Mouse (Mus musculus): ENCODE measurements at regions not wholly inside any gene's neighbourhood (a gene's known extent, or its start where the extent isn't known, plus 50 kb on each side); places are given as distances from the start of the nearest gene placed in this dataset.

- H3K27me3 ChIP-seq (ENCODE audit: low read depth, poor library complexity, severe bottlenecking), result no peaks in the 10 kb centered on the region
- no peak overlapping the region for H3K27ac ChIP-seq (replicated peaks)
- no peaks in the 10 kb centered on the region for H3K36me3 ChIP-seq
- no peak overlapping the region for H3K4me3 ChIP-seq
- DNase-seq (ENCODE audit: low spot score), result no peak
- H3K9me3 ChIP-seq (replicated peaks), result no peaks in the 10 kb centered on the region
- no peaks in the 10 kb centered on the region for H3K4me1 ChIP-seq
- WGBS, result 93% methylated on average over 4 of the region's 4 CpGs
Measured at GRCm38 (mm10) chr4:64538009-64538408, 491.2 kb upstream of the Tnc start.

GRCm38 (mm10) chr4:64544576-64545185, 497.9 kb upstream of the Tnc start:
- H3K36me3 ChIP-seq, result no peaks in the 10 kb centered on the region
- no peaks in the 10 kb centered on the region for H3K27me3 ChIP-seq (ENCODE audit: low read depth, poor library complexity, severe bottlenecking)
- no peak overlapping the region for H3K4me3 ChIP-seq
- 84% methylated on average over 4 of the region's 4 CpGs for WGBS
- no peaks in the 10 kb centered on the region for H3K9me3 ChIP-seq (replicated peaks)
- H3K4me1 ChIP-seq, result no peaks in the 10 kb centered on the region
- no peak for DNase-seq (ENCODE audit: low spot score)
- no peak overlapping the region for H3K27ac ChIP-seq (replicated peaks)

GRCm38 (mm10) chr4:64546386-64546785, 499.6 kb upstream of the Tnc start:
- no peak overlapping the region for H3K27ac ChIP-seq (replicated peaks)
- no peaks in the 10 kb centered on the region for H3K36me3 ChIP-seq
- H3K9me3 ChIP-seq (replicated peaks), result no peaks in the 10 kb centered on the region
- 89% methylated on average over 4 of the region's 4 CpGs for WGBS
- H3K27me3 ChIP-seq (ENCODE audit: low read depth, poor library complexity, severe bottlenecking), result no peaks in the 10 kb centered on the region
- no peak overlapping the region for H3K4me3 ChIP-seq
- DNase-seq (ENCODE audit: low spot score), result no peak
- H3K4me1 ChIP-seq, result no peaks in the 10 kb centered on the region

- Histone ChIP-seq H3K36me3 (no peaks in the 10 kb centered on the region), H3K27me3 (ENCODE audit: low read depth, poor library complexity, severe bottlenecking) (no peaks in the 10 kb centered on the region), H3K9me3 (replicated peaks) (no peaks in the 10 kb centered on the region), H3K4me3 (no peak overlapping the region), H3K27ac (replicated peaks) (no peak overlapping the region), H3K4me1 (peaks cover under 1% of the 10 kb centered on the region; the same call in 1 of the 2 replicates)
- 92% methylated on average over 1 of the region's 1 CpGs for WGBS
- no peak for DNase-seq (ENCODE audit: low spot score)
Measured at GRCm38 (mm10) chr4:64562511-64562910, 515.7 kb upstream of the Tnc start.

GRCm38 (mm10) chr4:64563996-64564395, 517.2 kb upstream of the Tnc start:
- H3K27me3 ChIP-seq (ENCODE audit: low read depth, poor library complexity, severe bottlenecking), result no peaks in the 10 kb centered on the region
- H3K27ac ChIP-seq (replicated peaks), result no peak overlapping the region
- no peaks in the 10 kb centered on the region for H3K9me3 ChIP-seq (replicated peaks)
- H3K36me3 ChIP-seq, result no peaks in the 10 kb centered on the region
- H3K4me3 ChIP-seq, result no peak overlapping the region
- no peaks in the 10 kb centered on the region for H3K4me1 ChIP-seq
- no peak for DNase-seq (ENCODE audit: low spot score)
- WGBS, result 89% methylated on average over 3 of the region's 3 CpGs

GRCm38 (mm10) chr4:64570666-64571065, 523.9 kb upstream of the Tnc start:
- Histone ChIP-seq H3K4me3 (no peak overlapping the region), H3K36me3 (no peaks in the 10 kb centered on the region), H3K27me3 (ENCODE audit: low read depth, poor library complexity, severe bottlenecking) (no peaks in the 10 kb centered on the region), H3K27ac (replicated peaks) (no peak overlapping the region), H3K4me1 (peaks cover 12% of the 10 kb centered on the region), H3K9me3 (replicated peaks) (no peaks in the 10 kb centered on the region)
- DNase-seq (ENCODE audit: low spot score), result no peak
- WGBS, result 15% methylated on average over 1 of the region's 1 CpGs

- Histone ChIP-seq H3K9me3 (replicated peaks) (no peaks in the 10 kb centered on the region), H3K4me1 (peaks cover 7% of the 10 kb centered on the region; the same call in 1 of the 2 replicates), H3K4me3 (no peak overlapping the region), H3K27me3 (ENCODE audit: low read depth, poor library complexity, severe bottlenecking) (no peaks in the 10 kb centered on the region), H3K27ac (replicated peaks) (no peak overlapping the region), H3K36me3 (no peaks in the 10 kb centered on the region)
- 60% methylated on average over 1 of the region's 1 CpGs for WGBS
- DNase-seq (ENCODE audit: low spot score), result no peak
Measured at GRCm38 (mm10) chr4:64575901-64576300, 529.1 kb upstream of the Tnc start.

- H3K27ac ChIP-seq (replicated peaks), result no peak overlapping the region
- 86% methylated on average over 8 of the region's 8 CpGs for WGBS
Measured at GRCm38 (mm10) chr4:64595014-64595599, 528.9 kb upstream of the Pappa start.

GRCm38 (mm10) chr4:64598465-64598864, 525.5 kb upstream of the Pappa start:
- Histone ChIP-seq H3K27me3 (ENCODE audit: low read depth, poor library complexity, severe bottlenecking) (no peaks in the 10 kb centered on the region), H3K9me3 (replicated peaks) (no peaks in the 10 kb centered on the region), H3K27ac (replicated peaks) (no peak overlapping the region), H3K4me1 (no peaks in the 10 kb centered on the region), H3K36me3 (no peaks in the 10 kb centered on the region), H3K4me3 (no peak overlapping the region)
- DNase-seq (ENCODE audit: low spot score), result no peak

More at GRCm38 (mm10) chr4:64595014-64595599, 528.9 kb upstream of the Pappa start:
- H3K4me1 ChIP-seq, result no peaks in the 10 kb centered on the region
- H3K9me3 ChIP-seq (replicated peaks), result no peaks in the 10 kb centered on the region
- DNase-seq (ENCODE audit: low spot score), result no peak
- H3K4me3 ChIP-seq, result no peak overlapping the region
- no peaks in the 10 kb centered on the region for H3K36me3 ChIP-seq
- H3K27me3 ChIP-seq (ENCODE audit: low read depth, poor library complexity, severe bottlenecking), result no peaks in the 10 kb centered on the region

- no peak overlapping the region for H3K27ac ChIP-seq (replicated peaks)
- no peak overlapping the region for H3K4me3 ChIP-seq
- no peaks in the 10 kb centered on the region for H3K36me3 ChIP-seq
- WGBS, result 90% methylated on average over 4 of the region's 4 CpGs
- H3K4me1 ChIP-seq, result no peaks in the 10 kb centered on the region
- H3K27me3 ChIP-seq (ENCODE audit: low read depth, poor library complexity, severe bottlenecking), result no peaks in the 10 kb centered on the region
- H3K9me3 ChIP-seq (replicated peaks), result no peaks in the 10 kb centered on the region
- no peak for DNase-seq (ENCODE audit: low spot score)
Measured at GRCm38 (mm10) chr4:64599222-64599621, 524.8 kb upstream of the Pappa start.

GRCm38 (mm10) chr4:64622771-64623170, 501.2 kb upstream of the Pappa start:
- DNase-seq (ENCODE audit: low spot score), result no peak
- no peaks in the 10 kb centered on the region for H3K36me3 ChIP-seq
- H3K27ac ChIP-seq (replicated peaks), result no peak overlapping the region
- H3K4me1 ChIP-seq, result no peaks in the 10 kb centered on the region
- no peaks in the 10 kb centered on the region for H3K27me3 ChIP-seq (ENCODE audit: low read depth, poor library complexity, severe bottlenecking)
- H3K4me3 ChIP-seq, result no peak overlapping the region
- no peaks in the 10 kb centered on the region for H3K9me3 ChIP-seq (replicated peaks)

- DNase-seq (ENCODE audit: low spot score), result no peak
- Histone ChIP-seq H3K4me3 (no peak overlapping the region), H3K9me3 (replicated peaks) (no peaks in the 10 kb centered on the region), H3K36me3 (no peaks in the 10 kb centered on the region), H3K27me3 (ENCODE audit: low read depth, poor library complexity, severe bottlenecking) (no peaks in the 10 kb centered on the region), H3K27ac (replicated peaks) (no peak overlapping the region), H3K4me1 (no peaks in the 10 kb centered on the region)
- 67% methylated on average over 1 of the region's 1 CpGs for WGBS
Measured at GRCm38 (mm10) chr4:64632189-64632588, 491.8 kb upstream of the Pappa start.

GRCm38 (mm10) chr4:64635256-64635962, 488.6 kb upstream of the Pappa start:
- no peak for DNase-seq (ENCODE audit: low spot score)
- H3K4me1 ChIP-seq, result no peaks in the 10 kb centered on the region
- 89% methylated on average over 2 of the region's 2 CpGs for WGBS

More at GRCm38 (mm10) chr4:64635256-64635962, 488.6 kb upstream of the Pappa start:
- no peaks in the 10 kb centered on the region for H3K9me3 ChIP-seq (replicated peaks)
- no peaks in the 10 kb centered on the region for H3K36me3 ChIP-seq
- H3K27me3 ChIP-seq (ENCODE audit: low read depth, poor library complexity, severe bottlenecking), result no peaks in the 10 kb centered on the region
- no peak overlapping the region for H3K27ac ChIP-seq (replicated peaks)
- H3K4me3 ChIP-seq, result no peak overlapping the region

Measured in midbrain, embryonic 10.5 days (tissue).